Mouse (Mus musculus) stomach, postnatal 0 days (tissue): ENCODE results near the gene Mill2. TPM values are rescaled to one million over a fixed set of nuclear protein-coding genes. Genes with fewer than 3 reads are reported as not detected.

Experiments
- ATAC-seq: fragments of 200-750 bp; cut with Nextera tagmentation; 2 replicates; pipeline ENCODE4 v1.8.0; 2017; ENCODE audit not compliant: low FRiP score, low TSS enrichment
- DNase-seq: peaks from one replicate; pipeline ENCODE4 v3.0.0-alpha.2; 2016; ENCODE audit warnings: low spot score
- H3K27ac ChIP-seq: fragments of 300-500 bp; sonication (generic); replicated peaks from 2 replicates; pipeline ENCODE4 v1.5.1; 2014; ENCODE audit warnings: mild to moderate bottlenecking, control low read depth
- H3K27me3 ChIP-seq: fragments of 300-500 bp; sonication (generic); 2 replicates; pipeline ENCODE4 v1.6.1; 2014; ENCODE audit warnings: low read length; ENCODE audit not compliant: control insufficient read depth, insufficient read depth
- H3K36me3 ChIP-seq: fragments of 300-500 bp; sonication (generic); 2 replicates; pipeline ENCODE4 v1.6.1; 2014; ENCODE audit warnings: low read length, mixed read lengths; ENCODE audit not compliant: control insufficient read depth, insufficient read depth
- H3K4me1 ChIP-seq: fragments of 300-500 bp; sonication (generic); replicated peaks from 2 replicates; pipeline ENCODE4 v1.6.1; 2014; ENCODE audit warnings: antibody characterized with exemption; ENCODE audit not compliant: control insufficient read depth, insufficient read depth
- H3K4me2 ChIP-seq: fragments of 300-500 bp; sonication (generic); replicated peaks from 2 replicates; pipeline ENCODE4 v1.6.1; 2014; ENCODE audit warnings: low read depth, mild to moderate bottlenecking, control low read depth, moderate library complexity
- H3K4me3 ChIP-seq: fragments of 300-500 bp; sonication (generic); 2 replicates; pipeline ENCODE4 v1.5.1; 2014; ENCODE audit warnings: low read depth, low read length, control low read depth
- H3K9ac ChIP-seq: fragments of 300-500 bp; sonication (generic); 2 replicates; pipeline ENCODE4 v1.6.1; 2014; ENCODE audit warnings: mild to moderate bottlenecking, low read length, control low read depth, mixed read lengths
- H3K9me3 ChIP-seq: fragments of 300-500 bp; sonication (generic); 2 replicates; pipeline ENCODE4 v1.6.1; 2016; ENCODE audit warnings: low read length; ENCODE audit not compliant: control insufficient read depth
- CTCF ChIP-seq: IDR thresholded peaks from 2 replicates; pipeline ENCODE4 v1.5.1; 2016; ENCODE audit warnings: antibody characterized with exemption, low read depth, mild to moderate bottlenecking, moderate library complexity
- EP300 ChIP-seq: optimal IDR thresholded peaks from 2 replicates; pipeline ENCODE3; 2016; ENCODE audit warnings: antibody characterized with exemption
- WGBS: fragments of 180-500 bp; shearing (Covaris S2); extraction: QIAGEN DNeasy Blood & Tissue Kit; methylation state at CpG from one replicate; pipeline ENCODE4 v1.1.7; 2014; 5-methylcytosine and 5-hydroxymethylcytosine counted together
- polyA plus RNA-seq: library from polyadenylated mRNA; unstranded; fragments of >200 nt; fragmentation: Nextera tagmentation; extraction: Ambion mirVana; gene quantifications from 2 replicates; pipeline ENCODE4 v1.2.1, GENCODE M21; 2015

Mill2 gene
- polyA plus RNA-seq, 1 experiment from 2014 or later, result 1.3 TPM

DNA sequence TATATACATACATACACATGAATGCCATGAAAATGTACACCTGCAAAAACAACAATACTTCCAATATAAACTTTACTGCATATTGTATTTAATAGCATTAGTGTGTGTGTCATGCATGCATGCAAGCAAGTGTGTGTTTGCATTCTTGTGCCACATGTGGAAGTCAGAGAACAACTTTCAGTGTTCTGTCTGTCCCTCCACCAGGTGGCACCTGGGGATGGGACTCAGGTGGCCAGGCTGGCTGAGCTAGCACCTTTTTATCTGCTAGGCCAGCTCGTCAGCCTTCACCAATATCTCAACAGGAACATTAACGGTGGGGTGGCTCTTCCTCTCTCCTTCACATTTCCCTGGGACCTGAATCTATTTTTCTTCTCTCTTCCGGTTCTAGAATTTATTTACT is 62.7 kb downstream of the Mill2 start:
- no peak for DNase-seq
- Histone ChIP-seq H3K4me2 (no peak overlapping the region), H3K36me3 (0 out of 2 replicates have a peak, but pooled peaks cover 3% of the 10 kb centered on the region), H3K9me3 (no peaks in the 10 kb centered on the region), H3K4me3 (no peak overlapping the region), H3K4me1 (no peaks in the 10 kb centered on the region), H3K27me3 (no peaks in the 10 kb centered on the region), H3K27ac (no peak overlapping the region), H3K9ac (no peak overlapping the region)
- ATAC-seq, result no peak
- no peak for TF ChIP-seq EP300
- TF ChIP-seq CTCF, result peak; percentile 50
- 62% methylated on average over 3 of the region's 3 CpGs for WGBS

DNA sequence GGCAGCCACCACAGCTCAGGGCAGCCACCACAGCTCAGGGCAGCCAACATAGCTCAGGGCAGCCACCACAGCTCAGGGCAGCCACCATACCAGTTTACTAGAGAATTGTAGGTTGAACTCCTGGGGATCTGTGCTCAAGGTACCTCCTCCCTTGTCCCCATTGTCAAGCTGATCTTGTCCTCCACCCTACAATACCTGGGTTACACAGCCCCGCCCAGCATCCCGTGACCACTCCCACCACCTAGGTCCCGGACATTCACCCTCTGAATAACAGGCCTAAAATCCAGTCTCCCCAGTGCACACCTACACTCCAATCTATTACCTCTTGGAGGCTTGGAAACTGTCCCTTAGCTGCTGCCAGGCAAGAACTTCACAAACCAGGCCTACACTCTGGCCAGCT is 65.2 kb downstream of the Mill2 start:
- Histone ChIP-seq H3K9me3 (no peaks in the 10 kb centered on the region), H3K9ac (no peak overlapping the region), H3K36me3 (no peaks in the 10 kb centered on the region), H3K27me3 (no peaks in the 10 kb centered on the region), H3K27ac (no peak overlapping the region), H3K4me2 (no peak overlapping the region), H3K4me3 (no peak overlapping the region), H3K4me1 (peaks cover 2% of the 10 kb centered on the region; the same call in 1 of the 2 replicates)
- 69% methylated on average over 3 of the region's 3 CpGs for WGBS
- ATAC-seq (no peak), DNase-seq (no peak)
- TF ChIP-seq CTCF (no peak), EP300 (no peak)

DNA sequence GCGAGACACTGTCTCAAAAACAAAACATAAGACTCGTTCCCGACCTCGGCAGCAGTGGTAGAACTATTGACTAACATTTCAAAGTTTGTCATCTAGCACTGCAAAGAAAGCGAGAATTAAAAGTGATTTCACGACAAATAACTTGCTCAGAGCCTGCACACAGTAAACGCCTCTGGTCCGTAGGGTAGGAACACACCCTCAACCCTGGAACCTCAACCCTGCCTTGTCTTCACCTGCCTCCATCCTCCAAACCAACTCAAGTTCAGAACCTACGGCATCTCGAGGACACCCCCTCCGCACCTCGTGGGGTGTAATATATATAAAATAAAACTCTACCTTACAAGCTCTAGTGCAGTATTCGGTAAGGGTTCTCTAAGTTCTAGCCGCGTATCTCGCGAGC is 70.0 kb downstream of the Mill2 start:
- no peak for ATAC-seq
- Histone ChIP-seq H3K4me1 (peaks cover 7% of the 10 kb centered on the region), H3K27me3 (no peaks in the 10 kb centered on the region), H3K27ac (no peak overlapping the region), H3K4me2 (peak overlapping the region; percentile 77), H3K4me3 (peak overlapping the region; percentile 75), H3K9ac (peak overlapping the region; percentile 59), H3K36me3 (no peaks in the 10 kb centered on the region), H3K9me3 (no peaks in the 10 kb centered on the region)
- DNase-seq, result no peak
- TF ChIP-seq CTCF, result no peak
- no peak for TF ChIP-seq EP300
- WGBS, result 2% methylated on average over 17 of the region's 17 CpGs

DNA sequence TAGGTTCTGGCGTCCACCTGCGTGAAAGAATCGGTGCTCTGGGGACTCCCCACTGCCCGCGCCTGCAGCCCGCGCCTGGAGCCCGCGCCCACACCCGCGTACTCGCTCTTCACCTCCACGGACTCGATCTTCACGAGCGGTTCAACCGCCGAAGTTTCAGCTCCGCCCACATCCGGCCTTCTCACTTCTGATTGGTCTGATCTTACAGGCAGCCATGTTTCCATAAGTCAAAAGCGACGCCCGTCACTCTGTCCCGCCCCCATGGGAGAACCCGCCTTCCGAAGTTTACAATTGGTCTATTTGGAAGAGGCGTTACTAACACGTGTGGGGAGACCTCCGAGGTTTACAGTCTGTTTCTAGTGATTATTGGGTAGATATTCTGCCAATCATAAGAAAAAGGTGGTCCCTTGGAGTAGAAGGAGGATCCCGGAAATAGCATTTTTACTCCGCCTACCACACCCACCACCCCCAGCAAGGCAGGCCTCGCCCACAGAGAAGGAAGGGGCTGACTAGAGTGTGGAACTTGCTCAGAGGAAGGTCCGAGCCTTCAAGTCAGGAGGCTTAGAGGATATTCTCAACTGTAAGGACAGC is 70.6 kb downstream of the Mill2 start, which contains the start of gene Ccdc61:
Gene Ccdc61 (minus strand): TSS at position 175 of the 591 bp plus-strand sequence.
- Histone ChIP-seq H3K36me3 (no peaks in the 10 kb centered on the region), H3K9me3 (no peaks in the 10 kb centered on the region), H3K4me1 (peaks cover 7% of the 10 kb centered on the region), H3K9ac (peak within 1 kb of the TSS; percentile 59), H3K27me3 (no peaks in the 10 kb centered on the region), H3K4me3 (peak within 1 kb of the TSS; percentile 75), H3K27ac (no peak within 1 kb of the TSS), H3K4me2 (peak within 1 kb of the TSS; percentile 77)
- DNase-seq (peak; percentile 96), ATAC-seq (peak; percentile 100)
- TF ChIP-seq EP300 (no peak), CTCF (no peak)
- WGBS, result under 1% methylated on average over 33 of the region's 33 CpGs

Other genes with a start within 250 kb of the Mill2 start
- not detected in 2 replicates for gene Psg23, start 223.5 kb upstream of the Mill2 start, polyA plus RNA-seq
- not detected in 2 replicates for gene Psg21, start 183.2 kb upstream of the Mill2 start, polyA plus RNA-seq
- gene Psg20, start 153.8 kb upstream of the Mill2 start, polyA plus RNA-seq, result not detected in 2 replicates
- gene Psg22, start 121.9 kb upstream of the Mill2 start, polyA plus RNA-seq, result not detected in 2 replicates
- gene Psg19, start 41.4 kb upstream of the Mill2 start, polyA plus RNA-seq, result not detected in 2 replicates
- 0.06 and 0.08 TPM in 2 replicates for gene Psg17, start 18.4 kb upstream of the Mill2 start, polyA plus RNA-seq
- gene Pglyrp1, start 31.4 kb downstream of the Mill2 start, polyA plus RNA-seq, result 103 and 110 TPM in 2 replicates
- 15.4 and 19.1 TPM in 2 replicates for gene Ccdc61, start 70.4 kb downstream of the Mill2 start, polyA plus RNA-seq
- gene Nova2, start 85.9 kb downstream of the Mill2 start, polyA plus RNA-seq, result 0.18 and 0.22 TPM in 2 replicates
- gene Nanos2, start 147.4 kb downstream of the Mill2 start, polyA plus RNA-seq, result not detected in 2 replicates
- gene Mypop, start 151.3 kb downstream of the Mill2 start, polyA plus RNA-seq, result 1.3 and 1.4 TPM in 2 replicates
- 9.8 and 12.0 TPM in 2 replicates for gene Irf2bp1, start 164.1 kb downstream of the Mill2 start, polyA plus RNA-seq
- 39.2 and 46.0 TPM in 2 replicates for gene Foxa3, start 183.6 kb downstream of the Mill2 start, polyA plus RNA-seq
- gene Sympk, start 184.4 kb downstream of the Mill2 start, polyA plus RNA-seq, result 9.1 and 9.6 TPM in 2 replicates
- not detected in 2 replicates for gene Rsph6a, start 214.7 kb downstream of the Mill2 start, polyA plus RNA-seq
- 4.5 and 7.0 TPM in 2 replicates for gene Dmwd, start 236.3 kb downstream of the Mill2 start, polyA plus RNA-seq
- gene Dmpk, start 243.9 kb downstream of the Mill2 start, polyA plus RNA-seq, result 91.3 and 103 TPM in 2 replicates